Mouse (Mus musculus): ENCODE measurements at regions not wholly inside any gene's neighbourhood (a gene's known extent, or its start where the extent isn't known, plus 50 kb on each side); places are given as distances from the start of the nearest gene placed in this dataset.

DNA sequence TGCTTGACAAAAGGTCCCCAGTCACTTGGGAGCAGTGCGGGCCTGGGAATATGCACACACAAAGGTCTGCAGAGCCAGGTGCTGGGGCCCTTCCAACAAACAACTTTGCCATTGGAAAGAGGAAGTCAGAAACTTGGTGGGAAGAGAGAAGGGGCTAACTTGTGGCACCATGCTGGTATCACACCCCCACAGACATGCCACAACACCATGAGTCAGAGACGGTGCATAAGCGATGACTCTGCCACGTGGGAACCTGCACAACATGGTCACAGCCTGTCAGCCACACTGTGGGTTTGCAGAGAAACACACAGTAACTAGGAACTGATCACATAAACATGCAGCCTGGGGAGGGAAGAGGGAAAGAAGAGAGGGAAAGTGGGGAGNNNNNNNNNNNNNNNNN is 201.1 kb upstream of the Mvb12b start:
- Histone ChIP-seq H3K4me1 (ENCODE audit: control insufficient read depth, insufficient read depth, low read length) (no peaks in the 10 kb centered on the region; the same call in 1 of the 2 replicates), H3K4me3 (ENCODE audit: low read depth, low read length) (no peak overlapping the region), H3K9ac (ENCODE audit: low read length) (no peak overlapping the region), H3K36me3 (ENCODE audit: control insufficient read depth, insufficient read depth, low read length) (no peaks in the 10 kb centered on the region), H3K9me3 (ENCODE audit: control insufficient read depth, low read length) (no peaks in the 10 kb centered on the region), H3K27me3 (ENCODE audit: control insufficient read depth, insufficient read depth, low read length) (no peaks in the 10 kb centered on the region), H3K4me2 (no peak overlapping the region), H3K27ac (ENCODE audit: low read depth, low read length) (no peak overlapping the region)
- DNase-seq (ENCODE audit: low spot score, missing footprints) (no peak), ATAC-seq (ENCODE audit: low FRiP score) (no peak)
- WGBS, result 71% methylated on average over 4 of the region's 4 CpGs

DNA sequence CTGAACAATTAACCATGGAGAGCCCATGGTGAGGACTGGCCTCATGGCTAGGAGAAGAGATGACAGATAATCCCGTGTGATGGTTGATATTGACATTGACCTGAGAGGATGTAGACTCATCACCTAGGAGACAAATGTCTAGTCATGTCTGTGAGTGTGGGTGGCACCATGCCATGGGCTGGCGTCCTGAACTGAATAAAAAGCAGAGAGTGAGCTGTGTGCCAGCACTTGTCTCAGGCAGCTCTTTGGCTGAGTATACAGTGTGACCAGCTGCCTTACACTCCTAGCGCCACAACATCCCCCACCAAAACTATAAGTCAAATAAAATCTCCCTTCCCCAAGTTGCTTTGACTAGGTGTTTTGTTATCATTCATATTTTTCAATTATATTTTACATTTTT is 198.4 kb upstream of the Mvb12b start:
- ATAC-seq (ENCODE audit: low FRiP score), result no peak
- 81% methylated on average over 3 of the region's 3 CpGs for WGBS

DNA sequence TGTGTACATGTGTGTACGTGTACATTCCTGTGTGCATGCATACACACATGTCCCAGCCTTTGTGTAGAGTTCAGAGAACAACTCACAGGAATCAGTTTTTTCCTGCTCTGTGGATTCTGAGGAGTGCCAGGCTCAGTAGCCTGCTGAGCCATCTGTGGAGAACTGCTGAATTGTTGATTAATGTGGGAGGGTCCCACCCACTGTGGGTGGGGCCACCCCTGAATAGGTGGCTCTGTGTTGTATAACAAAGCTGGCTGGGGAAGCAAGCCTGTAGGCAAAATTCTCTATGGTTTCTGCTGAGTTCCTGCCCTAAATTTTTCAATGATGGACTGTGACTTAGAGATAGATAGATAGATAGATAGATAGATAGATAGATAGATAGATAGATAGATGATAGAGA is 196.8 kb upstream of the Mvb12b start:
- H3K27me3 ChIP-seq (ENCODE audit: control insufficient read depth, insufficient read depth, low read length), result no peaks in the 10 kb centered on the region

More for the DNA sequence above, 198.4 kb upstream of the Mvb12b start:
- no peak overlapping the region for H3K4me3 ChIP-seq (ENCODE audit: low read depth, low read length)
- H3K4me2 ChIP-seq, result no peak overlapping the region
- H3K36me3 ChIP-seq (ENCODE audit: control insufficient read depth, insufficient read depth, low read length), result no peaks in the 10 kb centered on the region
- DNase-seq (ENCODE audit: low spot score, missing footprints), result no peak
- no peaks in the 10 kb centered on the region for H3K4me1 ChIP-seq (ENCODE audit: control insufficient read depth, insufficient read depth, low read length)
- H3K9me3 ChIP-seq (ENCODE audit: control insufficient read depth, low read length), result peaks cover 3% of the 10 kb centered on the region; the same call in 1 of the 2 replicates
- no peaks in the 10 kb centered on the region for H3K27me3 ChIP-seq (ENCODE audit: control insufficient read depth, insufficient read depth, low read length)
- no peak overlapping the region for H3K27ac ChIP-seq (ENCODE audit: low read depth, low read length)
- H3K9ac ChIP-seq (ENCODE audit: low read length), result no peak overlapping the region

DNA sequence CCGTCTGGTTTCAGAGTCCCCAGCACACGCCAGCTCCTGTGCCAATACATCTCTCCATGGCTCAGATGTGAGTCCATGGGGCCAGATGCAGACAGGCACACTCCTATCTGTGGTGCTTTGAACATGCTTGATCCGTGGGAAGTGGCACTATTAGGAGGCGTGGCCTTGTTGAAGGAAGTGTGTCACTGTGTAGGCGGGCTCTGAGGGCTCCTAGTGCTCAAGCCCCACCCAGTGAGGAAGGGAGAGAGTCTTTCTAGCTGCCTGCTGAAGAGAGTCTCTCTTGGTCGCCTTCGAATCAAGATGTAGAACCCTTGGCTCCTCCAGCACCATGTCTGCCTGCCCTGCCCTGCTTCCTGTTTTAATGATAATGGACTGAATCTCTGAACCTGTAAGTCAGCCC is 194.7 kb upstream of the Mvb12b start:
- H3K9ac ChIP-seq (ENCODE audit: low read length), result no peak overlapping the region
- no peaks in the 10 kb centered on the region for H3K27me3 ChIP-seq (ENCODE audit: control insufficient read depth, insufficient read depth, low read length)
- H3K36me3 ChIP-seq (ENCODE audit: control insufficient read depth, insufficient read depth, low read length), result no peaks in the 10 kb centered on the region
- H3K4me1 ChIP-seq (ENCODE audit: control insufficient read depth, insufficient read depth, low read length), result peaks cover 19% of the 10 kb centered on the region
- H3K27ac ChIP-seq (ENCODE audit: low read depth, low read length), result no peak overlapping the region
- WGBS, result 79% methylated on average over 7 of the region's 7 CpGs
- H3K9me3 ChIP-seq (ENCODE audit: control insufficient read depth, low read length), result peaks cover 4% of the 10 kb centered on the region; the same call in 1 of the 2 replicates
- H3K4me2 ChIP-seq, result no peak overlapping the region
- no peak overlapping the region for H3K4me3 ChIP-seq (ENCODE audit: low read depth, low read length)
- ATAC-seq (ENCODE audit: low FRiP score) (no peak), DNase-seq (ENCODE audit: low spot score, missing footprints) (no peak)

More for the DNA sequence above, 196.8 kb upstream of the Mvb12b start:
- H3K9me3 ChIP-seq (ENCODE audit: control insufficient read depth, low read length), result peaks cover 4% of the 10 kb centered on the region; the same call in 1 of the 2 replicates
- H3K9ac ChIP-seq (ENCODE audit: low read length), result no peak overlapping the region
- no peak overlapping the region for H3K27ac ChIP-seq (ENCODE audit: low read depth, low read length)
- no peaks in the 10 kb centered on the region for H3K36me3 ChIP-seq (ENCODE audit: control insufficient read depth, insufficient read depth, low read length)
- DNase-seq (ENCODE audit: low spot score, missing footprints) (no peak), ATAC-seq (ENCODE audit: low FRiP score) (no peak; the same call in 1 of the 2 replicates)
- WGBS, result 75% methylated on average over 1 of the region's 1 CpGs
- no peak overlapping the region for H3K4me3 ChIP-seq (ENCODE audit: low read depth, low read length)
- H3K4me2 ChIP-seq, result no peak overlapping the region
- H3K4me1 ChIP-seq (ENCODE audit: control insufficient read depth, insufficient read depth, low read length), result peaks cover 2% of the 10 kb centered on the region; the same call in 1 of the 2 replicates

DNA sequence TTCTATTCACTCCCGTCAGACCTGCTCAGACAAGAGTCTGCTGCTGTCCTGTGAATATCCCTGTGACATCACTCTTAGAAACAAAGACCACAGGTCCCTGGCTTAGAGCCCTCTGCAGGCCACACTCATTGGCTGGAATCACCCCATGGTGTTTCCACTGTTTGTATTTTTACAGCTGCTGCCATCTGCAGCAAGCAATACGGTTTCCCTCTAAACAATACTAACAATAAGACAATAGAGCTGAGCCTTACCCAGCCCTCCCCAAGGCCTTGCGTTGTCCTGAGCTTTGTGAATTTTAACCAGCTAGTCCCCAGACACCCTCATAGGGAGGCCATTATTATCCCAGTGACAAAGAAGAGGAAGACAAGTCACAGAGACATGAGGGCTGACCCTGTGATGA is 192.4 kb upstream of the Mvb12b start:
- ATAC-seq (ENCODE audit: low FRiP score) (peak; percentile 49; the same call in 1 of the 2 replicates), DNase-seq (ENCODE audit: low spot score, missing footprints) (peak; percentile 85)
- no peaks in the 10 kb centered on the region for H3K36me3 ChIP-seq (ENCODE audit: control insufficient read depth, insufficient read depth, low read length)
- WGBS, result 18% methylated on average over 3 of the region's 3 CpGs
- H3K9me3 ChIP-seq (ENCODE audit: control insufficient read depth, low read length), result peaks cover 4% of the 10 kb centered on the region; the same call in 1 of the 2 replicates
- H3K27ac ChIP-seq (ENCODE audit: low read depth, low read length), result no peak overlapping the region
- H3K9ac ChIP-seq (ENCODE audit: low read length), result no peak overlapping the region
- no peak overlapping the region for H3K4me2 ChIP-seq
- peaks cover 19% of the 10 kb centered on the region for H3K4me1 ChIP-seq (ENCODE audit: control insufficient read depth, insufficient read depth, low read length)
- H3K27me3 ChIP-seq (ENCODE audit: control insufficient read depth, insufficient read depth, low read length), result no peaks in the 10 kb centered on the region
- H3K4me3 ChIP-seq (ENCODE audit: low read depth, low read length), result no peak overlapping the region

DNA sequence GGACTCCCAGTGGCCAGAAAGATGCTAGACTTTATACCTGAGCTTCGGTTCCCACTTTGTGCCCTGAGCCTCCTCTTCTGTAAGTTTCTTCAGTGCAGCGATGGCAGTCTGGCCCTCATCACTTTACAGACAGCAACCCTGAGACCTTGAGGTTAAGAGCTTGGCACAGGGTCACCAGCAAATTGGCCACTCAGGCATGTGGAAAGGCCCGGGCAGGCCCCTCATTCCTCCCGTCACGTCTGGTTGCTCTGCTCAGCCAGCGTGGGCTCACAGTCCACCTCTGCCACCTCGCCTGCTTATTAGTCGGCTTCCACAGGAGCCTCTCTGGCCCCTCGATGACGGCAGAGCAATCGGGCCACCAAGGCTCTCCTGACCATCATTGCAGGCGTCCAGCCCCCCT is 191.5 kb upstream of the Mvb12b start:
- no peaks in the 10 kb centered on the region for H3K36me3 ChIP-seq (ENCODE audit: control insufficient read depth, insufficient read depth, low read length)
- H3K27ac ChIP-seq (ENCODE audit: low read depth, low read length), result no peak overlapping the region
- H3K9me3 ChIP-seq (ENCODE audit: control insufficient read depth, low read length), result peaks cover 4% of the 10 kb centered on the region; the same call in 1 of the 2 replicates
- no peaks in the 10 kb centered on the region for H3K27me3 ChIP-seq (ENCODE audit: control insufficient read depth, insufficient read depth, low read length)
- no peak overlapping the region for H3K4me3 ChIP-seq (ENCODE audit: low read depth, low read length)
- H3K4me1 ChIP-seq (ENCODE audit: control insufficient read depth, insufficient read depth, low read length), result peaks cover 19% of the 10 kb centered on the region
- DNase-seq (ENCODE audit: low spot score, missing footprints) (peak; percentile 88), ATAC-seq (ENCODE audit: low FRiP score) (no peak)
- 64% methylated on average over 12 of the region's 12 CpGs for WGBS
- H3K9ac ChIP-seq (ENCODE audit: low read length), result no peak overlapping the region
- no peak overlapping the region for H3K4me2 ChIP-seq

DNA sequence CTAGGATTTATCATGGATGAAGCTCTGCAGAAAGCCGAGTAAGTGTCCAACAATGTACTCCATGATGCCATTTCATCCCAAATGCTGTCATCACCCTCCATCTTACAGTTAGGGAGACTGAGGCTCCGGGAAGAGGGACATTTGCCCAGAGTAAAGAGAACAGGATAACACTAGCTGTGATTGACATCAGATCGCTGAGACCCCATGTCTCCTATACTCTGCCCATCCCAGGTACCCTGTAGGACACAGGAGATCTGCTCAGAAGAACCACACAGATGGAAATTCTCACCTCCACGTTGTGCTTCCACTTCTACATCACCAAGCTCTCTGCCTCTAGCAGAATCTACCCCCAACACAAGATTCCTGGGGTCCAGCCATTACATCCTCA is 191.1 kb upstream of the Mvb12b start:
- no peak overlapping the region for H3K4me3 ChIP-seq (ENCODE audit: low read depth, low read length)
- H3K36me3 ChIP-seq (ENCODE audit: control insufficient read depth, insufficient read depth, low read length), result no peaks in the 10 kb centered on the region
- H3K27me3 ChIP-seq (ENCODE audit: control insufficient read depth, insufficient read depth, low read length), result no peaks in the 10 kb centered on the region
- H3K4me2 ChIP-seq, result no peak overlapping the region
- H3K4me1 ChIP-seq (ENCODE audit: control insufficient read depth, insufficient read depth, low read length), result peaks cover 19% of the 10 kb centered on the region
- WGBS, result 67% methylated on average over 4 of the region's 4 CpGs
- H3K27ac ChIP-seq (ENCODE audit: low read depth, low read length), result no peak overlapping the region
- H3K9ac ChIP-seq (ENCODE audit: low read length), result no peak overlapping the region
- DNase-seq (ENCODE audit: low spot score, missing footprints), result peak; percentile 90
- peak; percentile 36 for ATAC-seq (ENCODE audit: low FRiP score)
- peaks cover 4% of the 10 kb centered on the region; the same call in 1 of the 2 replicates for H3K9me3 ChIP-seq (ENCODE audit: control insufficient read depth, low read length)

DNA sequence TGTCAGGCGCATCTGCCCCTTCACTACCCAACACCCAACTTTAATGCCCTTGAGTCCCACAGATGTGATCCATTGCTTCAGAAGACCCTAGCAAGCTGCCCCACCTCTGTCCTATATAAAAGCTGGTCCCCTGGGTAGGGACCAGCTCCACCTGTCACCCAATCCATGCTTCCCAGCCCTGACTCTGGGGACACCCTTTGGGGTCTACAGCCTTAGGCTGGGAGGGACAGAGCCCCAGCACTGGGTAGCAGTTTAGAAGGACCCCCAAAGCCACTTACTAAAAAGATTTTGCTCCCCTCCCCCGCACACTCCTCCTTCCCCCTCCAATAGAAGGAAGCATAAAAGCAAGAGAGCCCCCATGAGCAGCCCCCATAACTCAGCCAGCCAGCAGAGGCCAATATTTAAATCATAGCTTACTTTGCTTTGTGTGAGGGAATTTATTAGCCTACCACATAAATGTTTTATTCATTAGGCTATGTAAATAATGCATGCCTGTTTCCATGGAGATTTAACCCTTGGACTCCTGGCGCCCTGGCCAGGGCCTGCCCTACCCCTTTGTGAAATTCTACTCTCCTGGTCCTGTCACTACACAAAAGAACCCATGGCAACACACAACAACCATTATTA is 190.6 kb upstream of the Mvb12b start:
- 55% methylated on average over 3 of the region's 3 CpGs for WGBS
- H3K27me3 ChIP-seq (ENCODE audit: control insufficient read depth, insufficient read depth, low read length), result no peaks in the 10 kb centered on the region
- H3K9me3 ChIP-seq (ENCODE audit: control insufficient read depth, low read length), result peaks cover 4% of the 10 kb centered on the region; the same call in 1 of the 2 replicates
- H3K27ac ChIP-seq (ENCODE audit: low read depth, low read length), result peak overlapping the region; percentile 35; the same call in 1 of the 2 replicates
- H3K9ac ChIP-seq (ENCODE audit: low read length), result no peak overlapping the region
- H3K4me2 ChIP-seq, result no peak overlapping the region
- DNase-seq (ENCODE audit: low spot score, missing footprints), result peak; percentile 91
- ATAC-seq (ENCODE audit: low FRiP score), result peak; percentile 89
- peaks cover 19% of the 10 kb centered on the region for H3K4me1 ChIP-seq (ENCODE audit: control insufficient read depth, insufficient read depth, low read length)
- H3K4me3 ChIP-seq (ENCODE audit: low read depth, low read length), result no peak overlapping the region
- H3K36me3 ChIP-seq (ENCODE audit: control insufficient read depth, insufficient read depth, low read length), result no peaks in the 10 kb centered on the region

DNA sequence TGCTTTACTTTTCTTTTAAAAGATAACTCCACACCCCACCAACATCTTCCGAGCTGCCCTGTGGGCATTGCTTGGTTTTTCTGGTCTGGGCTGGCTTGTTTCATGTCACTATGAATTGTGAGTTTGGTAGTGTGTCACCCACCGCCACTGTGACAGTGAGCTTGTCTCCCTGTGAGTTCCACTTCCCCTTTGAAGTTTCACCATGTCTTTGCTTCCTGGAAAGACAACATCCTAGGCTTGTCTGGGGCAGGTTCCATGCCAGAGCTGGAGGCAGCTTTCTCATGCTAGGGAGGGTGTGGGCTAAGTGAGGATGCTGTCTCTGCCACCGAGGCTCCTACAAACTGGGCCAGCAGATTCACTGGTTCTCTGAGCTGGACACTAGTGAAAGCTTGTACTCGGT is 188.6 kb upstream of the Mvb12b start:
- peaks cover 23% of the 10 kb centered on the region for H3K4me1 ChIP-seq (ENCODE audit: control insufficient read depth, insufficient read depth, low read length)
- no peak overlapping the region for H3K9ac ChIP-seq (ENCODE audit: low read length)
- H3K36me3 ChIP-seq (ENCODE audit: control insufficient read depth, insufficient read depth, low read length), result no peaks in the 10 kb centered on the region
- no peaks in the 10 kb centered on the region for H3K27me3 ChIP-seq (ENCODE audit: control insufficient read depth, insufficient read depth, low read length)
- WGBS, result 76% methylated on average over 4 of the region's 4 CpGs
- H3K9me3 ChIP-seq (ENCODE audit: control insufficient read depth, low read length), result peaks cover 4% of the 10 kb centered on the region; the same call in 1 of the 2 replicates
- ATAC-seq (ENCODE audit: low FRiP score) (no peak), DNase-seq (ENCODE audit: low spot score, missing footprints) (no peak)
- H3K4me3 ChIP-seq (ENCODE audit: low read depth, low read length), result no peak overlapping the region
- no peak overlapping the region for H3K27ac ChIP-seq (ENCODE audit: low read depth, low read length)
- H3K4me2 ChIP-seq, result no peak overlapping the region
